Mouse (Mus musculus) heart, embryonic 16.5 days (tissue): ENCODE results near the gene Tead1. TPM values are rescaled to one million over a fixed set of nuclear protein-coding genes. Genes with fewer than 3 reads are reported as not detected.

Experiments
- ATAC-seq: fragments of 200-750 bp; cut with Nextera tagmentation; replicated peaks from 2 replicates; pipeline ENCODE4 v1.8.0; 2017; ENCODE audit warnings: moderate number of reproducible peaks; ENCODE audit not compliant: insufficient read depth, low FRiP score; ENCODE audit errors: extremely low read depth
- H3K27ac ChIP-seq: fragments of 300-500 bp; sonication (generic); 2 replicates; pipeline ENCODE4 v1.5.1; 2014; ENCODE audit warnings: mild to moderate bottlenecking, low read length, control low read depth, moderate library complexity
- H3K27me3 ChIP-seq: fragments of 300-500 bp; sonication (generic); 2 replicates; pipeline ENCODE4 v1.6.1; 2014; ENCODE audit warnings: low read length, mixed read lengths; ENCODE audit not compliant: control insufficient read depth, insufficient read depth
- H3K36me3 ChIP-seq: fragments of 300-500 bp; sonication (generic); 2 replicates; pipeline ENCODE4 v1.6.1; 2014; ENCODE audit not compliant: control insufficient read depth, insufficient read depth
- H3K4me1 ChIP-seq: fragments of 300-500 bp; sonication (generic); 2 replicates; pipeline ENCODE4 v1.6.1; 2014; ENCODE audit warnings: low read length, mixed read lengths; ENCODE audit not compliant: control insufficient read depth, insufficient read depth
- H3K4me2 ChIP-seq: fragments of 300-500 bp; sonication (generic); 2 replicates; pipeline ENCODE4 v1.6.1; 2014; ENCODE audit warnings: low read depth, mild to moderate bottlenecking, control low read depth, low read length
- H3K4me3 ChIP-seq: fragments of 300-500 bp; sonication (generic); 2 replicates; pipeline ENCODE4 v1.5.1; 2014; ENCODE audit warnings: mild to moderate bottlenecking, control low read depth, low read length
- H3K9ac ChIP-seq: fragments of 300-500 bp; sonication (generic); 2 replicates; pipeline ENCODE4 v1.6.1; 2014; ENCODE audit warnings: low read length, control low read depth
- H3K9me3 ChIP-seq: fragments of 300-500 bp; sonication (generic); replicated peaks from 2 replicates; pipeline ENCODE4 v1.6.1; 2016; ENCODE audit warnings: low read length; ENCODE audit not compliant: control insufficient read depth
- WGBS: fragments of 180-500 bp; shearing (Covaris S2); extraction: QIAGEN DNeasy Blood & Tissue Kit; methylation state at CpG from one replicate; pipeline ENCODE4 v1.1.7; 2014; 5-methylcytosine and 5-hydroxymethylcytosine counted together
- polyA plus RNA-seq: library from polyadenylated mRNA; unstranded; fragments of >200 nt; fragmentation: Nextera tagmentation; extraction: Ambion mirVana; gene quantifications from 2 replicates; pipeline ENCODE4 v1.2.1, GENCODE M21; 2015

Gene Tead1
- polyA plus RNA-seq, 1 experiment from 2014 or later = 19.4 TPM

DNA sequence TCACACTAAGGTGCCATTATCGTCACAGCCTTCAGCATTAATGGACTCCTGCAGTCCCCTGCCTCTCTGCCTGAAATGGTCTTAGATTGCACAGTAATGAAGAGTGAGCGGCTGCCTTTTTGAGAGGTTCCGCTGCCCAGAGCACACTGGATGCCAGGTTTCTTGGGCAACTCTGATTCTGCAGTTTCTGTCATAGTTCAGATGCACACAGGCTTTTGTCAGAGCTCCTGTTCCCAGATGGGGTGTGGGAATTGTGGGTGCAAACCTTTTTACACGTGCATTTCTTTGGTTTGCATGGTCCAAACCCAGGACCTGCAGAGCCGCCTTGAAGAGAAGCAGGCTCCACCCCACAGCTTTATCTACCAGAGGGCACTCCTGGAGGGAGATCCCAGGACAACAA, 19.3 kb upstream of the Tead1 start:
- H3K9ac ChIP-seq = peak overlapping the region; percentile 59
- ATAC-seq = no peak

DNA sequence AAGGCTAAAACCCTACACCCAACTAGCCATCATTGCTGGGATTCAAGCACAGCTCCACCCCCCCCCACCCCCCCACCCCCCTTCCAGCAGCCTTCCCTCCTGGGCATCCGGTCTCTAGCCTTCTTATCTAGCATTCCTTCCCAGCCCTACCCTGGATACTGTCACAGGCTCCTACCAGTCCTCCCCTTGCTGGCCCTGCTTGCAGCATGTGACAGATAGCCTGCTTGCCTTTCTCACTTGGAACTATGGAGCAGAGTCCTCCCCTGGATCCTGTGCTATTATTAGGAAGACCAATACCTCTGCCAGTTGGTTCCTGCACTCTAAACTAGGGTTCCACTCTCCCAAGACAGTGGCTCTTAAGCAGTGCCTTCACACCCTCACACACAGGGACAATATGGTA, 18.8 kb upstream of the Tead1 start:
- Histone ChIP-seq H3K4me3 (no peak overlapping the region), H3K36me3 (no peaks in the 10 kb centered on the region), H3K9ac (no peak overlapping the region), H3K4me2 (peak overlapping the region; percentile 49; the same call in 1 of the 2 replicates), H3K27ac (peak overlapping the region; percentile 93), H3K9me3 (no peaks in the 10 kb centered on the region), H3K4me1 (peaks cover 57% of the 10 kb centered on the region), H3K27me3 (no peaks in the 10 kb centered on the region)
- peak; percentile 86 for ATAC-seq
- 6% methylated on average over 1 of the region's 1 CpGs for WGBS

More for the DNA sequence above, 19.3 kb upstream of the Tead1 start:
- WGBS = 16% methylated on average over 5 of the region's 5 CpGs
- Histone ChIP-seq H3K27me3 (no peaks in the 10 kb centered on the region), H3K4me1 (peaks cover 57% of the 10 kb centered on the region), H3K27ac (peak overlapping the region; percentile 93), H3K9me3 (no peaks in the 10 kb centered on the region), H3K4me3 (no peak overlapping the region), H3K36me3 (no peaks in the 10 kb centered on the region), H3K4me2 (peak overlapping the region; percentile 49)

DNA sequence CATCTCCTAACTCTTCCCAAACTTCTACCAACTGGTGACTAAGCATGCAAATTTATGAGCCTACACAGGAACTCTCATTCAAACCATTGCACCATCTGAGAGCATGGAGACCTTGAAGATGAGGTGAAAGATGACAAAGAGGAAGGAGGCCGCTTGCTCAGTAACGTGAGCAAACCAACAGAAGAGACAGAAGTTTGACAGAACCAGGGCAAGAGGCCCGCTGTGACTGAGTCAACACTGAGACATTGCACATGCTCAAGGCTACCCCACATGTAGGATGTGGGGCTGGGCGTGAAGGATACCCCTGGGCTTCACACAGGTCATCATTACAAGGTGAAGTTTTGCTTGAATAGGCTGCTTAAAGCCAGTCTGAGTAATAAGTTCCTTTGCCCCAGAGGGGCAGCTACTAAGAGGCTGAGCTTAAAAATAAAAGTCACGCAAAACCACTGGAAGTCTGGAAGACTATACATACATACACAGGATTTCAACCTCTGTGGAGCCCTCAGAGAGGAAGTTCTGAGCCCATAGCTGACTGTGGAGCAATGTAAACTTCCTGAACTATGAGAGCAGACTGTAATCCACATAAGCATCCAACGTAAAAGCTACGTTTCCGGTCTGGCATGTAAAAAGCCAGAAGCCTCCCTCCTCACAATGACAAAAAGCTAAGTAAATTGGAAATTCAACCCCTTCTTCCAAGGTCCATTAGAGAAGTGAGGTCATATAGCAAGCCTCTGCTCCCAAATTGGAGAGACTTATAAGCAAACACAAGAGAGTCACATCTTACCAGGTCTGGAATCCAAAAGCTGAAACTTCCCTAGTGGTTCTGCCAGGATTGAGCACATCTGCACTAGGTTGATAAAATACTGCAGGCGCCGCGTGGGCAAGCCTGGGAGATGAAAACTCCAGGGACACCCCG, 16.5 kb upstream of the Tead1 start:
- peak overlapping the region; percentile 27 for H3K4me3 ChIP-seq
- H3K9me3 ChIP-seq = no peaks in the 10 kb centered on the region
- no peaks in the 10 kb centered on the region for H3K27me3 ChIP-seq
- H3K9ac ChIP-seq = peak overlapping the region; percentile 58
- peak overlapping the region; percentile 91 for H3K27ac ChIP-seq
- 37% methylated on average over 12 of the region's 12 CpGs for WGBS
- H3K4me2 ChIP-seq = peak overlapping the region; percentile 52
- H3K36me3 ChIP-seq = no peaks in the 10 kb centered on the region
- no peak for ATAC-seq
- H3K4me1 ChIP-seq = peaks cover 45% of the 10 kb centered on the region

DNA sequence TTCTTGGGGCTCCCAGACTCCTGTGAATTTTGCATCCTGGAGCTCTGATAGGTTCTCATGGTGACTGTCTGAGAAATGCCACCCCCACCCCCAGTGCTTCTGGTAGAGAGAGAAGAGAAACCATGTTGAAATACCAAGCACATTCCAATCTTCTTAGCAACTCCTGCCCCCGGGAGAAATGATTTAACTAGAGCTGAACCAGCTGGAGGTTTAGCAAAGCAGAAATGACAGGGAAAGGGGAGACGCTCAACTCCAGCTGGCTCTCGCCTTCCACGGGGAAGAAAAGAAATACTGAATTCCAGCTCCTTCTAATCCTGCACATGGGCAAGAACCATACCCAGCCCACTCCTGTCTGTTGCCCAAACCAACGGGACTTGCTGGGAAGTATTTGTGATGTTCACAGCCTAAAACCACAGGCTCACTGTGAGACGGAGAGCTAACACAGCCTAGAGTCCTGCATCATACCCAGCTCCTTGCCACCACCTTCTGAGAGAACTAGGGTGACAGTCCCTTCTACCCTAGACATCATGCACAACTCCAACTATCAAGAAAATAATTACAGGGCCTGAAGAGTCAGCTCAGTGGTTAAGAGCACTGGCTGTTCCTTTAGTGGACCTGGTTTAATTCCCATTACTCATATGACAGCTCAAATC, 15.7 kb upstream of the Tead1 start:
- Histone ChIP-seq H3K27ac (peak overlapping the region; percentile 91), H3K4me3 (peak overlapping the region; percentile 27), H3K9ac (peak overlapping the region; percentile 58), H3K36me3 (no peaks in the 10 kb centered on the region), H3K9me3 (no peaks in the 10 kb centered on the region), H3K4me2 (peak overlapping the region; percentile 52), H3K27me3 (no peaks in the 10 kb centered on the region), H3K4me1 (peaks cover 40% of the 10 kb centered on the region)
- peak; percentile 16; the same call in 1 of the 2 replicates for ATAC-seq
- WGBS = 6% methylated on average over 6 of the region's 6 CpGs

DNA sequence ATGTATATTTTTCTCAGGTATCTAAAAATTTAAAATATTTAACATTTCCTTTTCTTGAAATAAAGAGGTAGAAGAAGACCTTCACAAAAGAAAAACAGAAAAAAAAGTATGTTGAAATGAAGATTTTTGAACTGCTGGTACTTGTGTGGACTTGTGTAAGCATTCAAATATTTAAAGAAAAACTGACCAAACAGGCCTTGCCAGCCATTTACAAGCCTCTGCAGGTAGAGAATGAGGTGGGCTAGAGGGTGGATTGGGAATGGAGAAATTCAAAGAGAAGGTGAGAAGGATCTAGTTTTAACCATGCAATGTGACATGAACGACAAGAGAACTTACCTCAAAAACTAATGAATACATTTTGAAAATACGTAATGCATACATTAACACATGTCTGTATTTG, 9.1 kb upstream of the Tead1 start:
- Histone ChIP-seq H3K4me1 (0 out of 2 replicates have a peak, but pooled peaks cover 2% of the 10 kb centered on the region), H3K9ac (no peak overlapping the region), H3K36me3 (peaks cover under 1% of the 10 kb centered on the region; the same call in 1 of the 2 replicates), H3K27ac (no peak overlapping the region), H3K4me3 (no peak overlapping the region), H3K9me3 (peaks cover 1% of the 10 kb centered on the region), H3K4me2 (no peak overlapping the region), H3K27me3 (no peaks in the 10 kb centered on the region)
- no peak for ATAC-seq
- WGBS = 78% methylated on average over 2 of the region's 2 CpGs

DNA sequence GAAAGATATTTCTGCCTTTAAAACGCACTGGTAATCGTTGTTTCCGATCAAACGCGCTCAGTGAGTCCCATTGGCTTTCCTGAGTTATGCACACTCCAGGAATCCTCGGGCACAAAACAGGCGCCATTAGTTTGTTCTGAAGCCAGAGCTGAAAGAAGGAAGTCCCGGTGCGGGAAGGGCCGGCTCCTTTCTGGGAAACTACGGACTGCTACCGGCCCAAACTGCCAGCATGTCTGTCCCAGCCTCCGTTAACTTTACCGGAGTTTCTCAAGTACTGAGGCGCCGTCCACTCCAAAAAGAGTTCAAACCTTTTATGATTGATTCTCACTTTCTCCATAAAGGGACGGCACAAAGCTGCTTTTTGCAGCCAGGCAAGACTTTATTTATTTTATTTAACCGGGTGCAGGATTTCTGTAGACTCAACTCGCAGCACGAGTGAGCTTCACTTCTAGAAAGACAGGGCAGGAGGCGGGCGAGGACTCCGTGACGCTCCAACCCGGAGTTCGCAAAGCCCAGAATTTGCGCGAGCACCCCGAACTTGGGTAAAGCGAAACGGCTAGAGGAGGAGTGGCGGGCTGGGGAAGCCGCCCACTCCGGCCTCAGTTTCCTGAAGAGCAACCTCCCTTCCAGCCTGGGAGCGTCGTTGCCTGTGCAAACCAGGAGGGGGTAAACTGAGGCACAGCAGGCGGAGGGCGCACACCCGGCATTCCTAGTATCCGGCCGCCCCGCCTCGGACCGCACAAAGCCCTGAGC, 524 bp upstream of the Tead1 start:
- Histone ChIP-seq H3K4me3 (peak overlapping the region; percentile 77), H3K9me3 (peaks cover 5% of the 10 kb centered on the region), H3K4me1 (peaks cover 19% of the 10 kb centered on the region), H3K36me3 (peaks cover 3% of the 10 kb centered on the region; the same call in 1 of the 2 replicates), H3K27me3 (no peaks in the 10 kb centered on the region), H3K27ac (peak overlapping the region; percentile 95), H3K9ac (peak overlapping the region; percentile 98), H3K4me2 (peak overlapping the region; percentile 89)
- WGBS = under 1% methylated on average over 43 of the region's 44 CpGs
- ATAC-seq = peak; percentile 41

DNA sequence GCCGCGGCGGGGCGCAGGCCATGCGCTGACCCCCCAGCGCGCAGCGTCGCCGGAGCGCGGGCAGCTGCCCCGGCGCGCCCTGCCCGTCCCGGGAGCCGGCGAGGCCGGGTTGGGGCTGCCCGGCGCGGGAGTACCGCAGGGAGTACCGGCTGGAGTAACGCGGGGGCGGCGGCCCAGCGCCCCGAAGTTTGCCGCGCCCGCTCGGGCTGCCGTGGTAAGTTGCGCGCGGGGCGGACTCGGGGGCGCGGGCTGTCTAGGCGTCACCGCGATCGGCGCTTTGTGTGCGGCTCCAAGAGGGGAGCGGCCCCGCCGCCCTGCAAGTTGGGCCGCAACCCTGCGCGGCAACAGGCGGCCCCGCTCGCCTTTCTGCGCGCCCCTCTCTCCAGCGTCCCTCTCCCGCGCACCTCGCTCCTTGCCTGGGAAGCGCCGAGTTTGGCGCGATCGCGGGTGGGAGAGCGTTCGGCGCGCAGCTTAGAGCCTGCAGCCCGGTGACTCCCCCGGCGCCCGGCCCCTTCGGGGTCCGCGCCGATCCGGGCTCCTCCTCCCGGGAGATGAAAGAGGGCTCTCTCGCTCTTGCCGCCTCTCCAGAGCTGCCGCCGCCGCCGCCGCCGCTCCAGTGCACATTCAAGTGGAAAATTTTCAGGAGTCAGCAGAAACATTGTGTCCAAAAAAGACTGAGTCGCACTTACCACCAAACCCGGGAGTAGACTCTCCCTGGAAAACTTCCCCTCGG, 561 bp downstream of the Tead1 start:
- Histone ChIP-seq H3K4me3 (peak overlapping the region; percentile 77), H3K27me3 (no peaks in the 10 kb centered on the region), H3K27ac (peak overlapping the region; percentile 95), H3K4me2 (peak overlapping the region; percentile 89), H3K9me3 (peaks cover 5% of the 10 kb centered on the region), H3K36me3 (peaks cover 3% of the 10 kb centered on the region; the same call in 1 of the 2 replicates), H3K4me1 (peaks cover 25% of the 10 kb centered on the region), H3K9ac (peak overlapping the region; percentile 98)
- WGBS = under 1% methylated on average over 92 of the region's 95 CpGs
- ATAC-seq = peak; percentile 54

DNA sequence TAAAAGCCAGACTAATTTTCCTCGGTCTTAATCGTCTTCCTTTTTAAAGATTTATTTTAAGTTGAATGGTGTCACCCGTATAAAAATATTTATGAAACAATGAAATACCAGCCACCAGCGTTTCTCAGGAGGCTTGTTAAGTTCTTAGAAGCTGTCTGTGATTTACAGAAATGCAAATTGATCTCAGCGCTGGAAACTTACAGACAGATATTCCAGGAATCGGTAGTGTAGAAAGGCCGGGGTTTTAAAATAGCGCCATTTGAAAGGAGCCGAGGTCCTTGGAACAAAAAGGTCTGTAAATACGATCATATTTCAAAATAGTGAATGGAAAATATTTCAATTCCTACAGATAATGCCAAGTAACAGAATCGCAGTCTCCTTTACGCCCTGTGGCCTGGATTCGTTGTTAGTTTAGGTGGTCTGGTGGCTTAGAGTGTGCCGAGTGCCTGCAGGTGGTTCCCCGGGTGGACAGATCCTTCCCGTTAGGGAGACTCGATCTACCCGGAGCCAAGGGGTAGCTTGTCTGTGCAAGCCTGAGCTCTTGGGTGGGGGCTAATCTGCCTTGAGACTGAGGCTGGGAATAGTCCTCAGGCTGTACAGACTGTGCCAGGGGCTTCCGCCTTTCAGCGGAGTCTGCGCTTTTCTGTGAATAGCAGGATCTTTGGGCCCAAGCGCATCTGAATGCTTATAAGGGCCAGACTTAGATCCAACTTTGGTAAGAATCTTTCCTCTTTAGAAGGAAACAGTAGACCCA, 1.6 kb downstream of the Tead1 start:
- WGBS = 1% methylated on average over 22 of the region's 22 CpGs
- H3K9me3 ChIP-seq = no peaks in the 10 kb centered on the region
- peak overlapping the region; percentile 98 for H3K9ac ChIP-seq
- H3K4me2 ChIP-seq = peak overlapping the region; percentile 89
- peak overlapping the region; percentile 95 for H3K27ac ChIP-seq
- peak overlapping the region; percentile 77 for H3K4me3 ChIP-seq
- peaks cover 35% of the 10 kb centered on the region for H3K4me1 ChIP-seq
- H3K36me3 ChIP-seq = no peaks in the 10 kb centered on the region
- ATAC-seq = no peak
- no peaks in the 10 kb centered on the region for H3K27me3 ChIP-seq
